Mouse (Mus musculus) kidney, postnatal 4 days (tissue): ENCODE results near the gene Psen2.

Experiments
- DNase-seq, 2 experiments: peaks; one replicate each; pipeline ENCODE4 v3.0.0; 2021; ENCODE audit warnings: mixed read lengths in 2 of 2

Gene Psen2

GRCm38 (mm10) chr1:180274725-180275308, 11.6 kb upstream of the Psen2 start:
- DNase-seq = no peak

GRCm38 (mm10) chr1:180269033-180269432, 5.8 kb upstream of the Psen2 start:
- DNase-seq = no peak

DNA sequence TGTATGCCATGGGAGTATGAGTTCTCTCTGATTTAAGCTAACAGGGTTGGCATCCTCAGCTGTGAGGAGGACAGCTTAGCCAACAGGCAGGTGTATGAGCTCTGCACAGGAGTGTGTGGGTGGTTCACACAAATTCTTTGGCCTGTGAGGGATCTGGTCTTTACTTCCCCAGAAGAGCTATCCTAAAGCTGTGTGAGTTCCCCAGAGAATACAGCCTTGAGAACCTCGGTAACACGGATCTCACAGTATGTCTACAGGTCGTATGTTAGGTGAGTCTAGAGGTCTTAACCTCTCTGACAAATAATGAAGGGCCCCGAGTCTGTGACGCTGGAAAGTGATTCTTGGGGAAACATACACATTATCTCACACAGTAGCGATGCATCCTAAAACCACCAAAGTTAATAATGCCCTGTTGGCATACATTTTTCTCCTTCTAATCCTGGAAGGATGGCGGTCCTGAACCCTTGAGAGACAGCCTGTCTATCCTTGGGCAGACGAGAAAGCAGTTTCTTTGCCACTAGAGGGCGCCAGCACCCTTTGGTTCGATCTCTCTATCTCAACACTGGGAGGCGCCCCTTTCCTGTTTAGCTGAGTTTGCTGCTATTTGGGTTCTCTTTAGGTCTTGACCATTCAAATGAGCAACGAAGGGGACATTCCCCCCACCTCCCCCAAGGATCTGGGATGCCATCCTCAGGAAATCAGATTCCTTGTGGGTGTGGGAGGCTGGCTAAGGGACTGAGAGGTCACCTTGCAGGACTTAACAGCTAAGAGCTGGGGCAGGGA, 5.2 kb upstream of the Psen2 start:
- DNase-seq = peak; percentile 95

- no peak for DNase-seq
These were observed 3.9 kb upstream of the Psen2 start for GRCm38 (mm10) chr1:180267151-180267550.

DNA sequence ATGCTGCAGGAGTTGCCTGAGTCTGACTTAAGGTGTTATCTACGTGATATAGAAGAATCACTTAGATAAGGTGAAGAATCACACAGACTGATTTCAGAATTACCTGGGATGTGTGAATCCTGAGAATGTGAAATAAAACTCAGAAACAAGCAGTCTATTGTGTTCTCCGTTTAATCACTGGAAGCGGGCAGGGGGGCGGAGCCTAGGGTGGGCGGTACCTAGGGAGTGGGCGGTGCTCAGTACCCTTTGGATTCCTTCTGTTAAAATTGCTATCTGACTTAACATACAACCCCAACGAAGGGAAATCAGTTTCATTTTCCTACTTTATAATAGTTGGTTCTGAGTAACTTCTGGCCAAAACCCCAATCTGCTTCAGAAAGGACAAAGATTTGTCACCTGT, 2.2 kb upstream of the Psen2 start:
- DNase-seq = peak; percentile 84 to 86

GRCm38 (mm10) chr1:180264851-180265250, 1.6 kb upstream of the Psen2 start:
- no peak for DNase-seq

- no peak for DNase-seq
These were observed 1.2 kb upstream of the Psen2 start for GRCm38 (mm10) chr1:180264389-180264788.

- DNase-seq = no peak
These were observed 1.2 kb downstream of the Psen2 start for GRCm38 (mm10) chr1:180261857-180262570.

DNA sequence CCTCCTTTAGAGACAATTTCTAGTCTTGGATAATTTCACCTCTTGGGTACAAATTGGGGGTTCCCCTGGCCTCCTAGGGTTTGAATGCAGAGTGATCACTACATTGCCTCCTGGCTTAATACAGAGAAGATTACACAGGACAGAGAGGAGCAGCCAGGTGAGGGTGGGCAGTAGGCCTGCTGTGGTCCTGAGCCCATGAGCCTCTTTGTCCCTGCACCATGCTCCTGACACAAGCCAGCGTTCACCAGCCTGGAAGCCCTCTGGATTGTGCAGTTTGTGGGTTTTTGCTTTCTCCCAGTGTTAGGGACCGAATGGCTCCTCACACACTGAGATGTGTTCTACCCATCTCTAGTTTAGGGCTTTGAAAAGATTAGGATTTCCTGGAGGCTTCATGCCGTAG, 1.8 kb downstream of the Psen2 start:
- no peak for DNase-seq

- DNase-seq = no peak
These were observed 2.4 kb downstream of the Psen2 start for GRCm38 (mm10) chr1:180260886-180261285.

DNA sequence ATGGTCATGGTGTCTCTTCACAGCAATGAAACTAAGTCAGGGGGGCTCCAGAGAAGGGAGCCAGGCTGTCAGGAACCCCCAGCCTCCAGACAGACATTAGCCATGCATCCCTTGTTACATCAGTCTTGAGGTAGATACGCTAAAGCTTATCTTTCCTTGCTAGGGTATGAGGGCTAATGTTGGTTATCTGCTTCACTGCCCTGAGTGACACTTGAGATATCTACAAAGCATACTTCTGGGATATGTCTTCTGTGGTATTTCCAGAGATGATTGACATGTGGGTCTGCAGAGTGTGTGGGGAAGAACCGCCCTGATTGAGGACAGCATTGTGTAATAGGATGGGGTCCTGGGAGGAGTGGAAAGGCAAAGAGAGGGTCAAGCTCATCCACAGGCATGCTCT, 3.5 kb downstream of the Psen2 start:
- no peak for DNase-seq

DNA sequence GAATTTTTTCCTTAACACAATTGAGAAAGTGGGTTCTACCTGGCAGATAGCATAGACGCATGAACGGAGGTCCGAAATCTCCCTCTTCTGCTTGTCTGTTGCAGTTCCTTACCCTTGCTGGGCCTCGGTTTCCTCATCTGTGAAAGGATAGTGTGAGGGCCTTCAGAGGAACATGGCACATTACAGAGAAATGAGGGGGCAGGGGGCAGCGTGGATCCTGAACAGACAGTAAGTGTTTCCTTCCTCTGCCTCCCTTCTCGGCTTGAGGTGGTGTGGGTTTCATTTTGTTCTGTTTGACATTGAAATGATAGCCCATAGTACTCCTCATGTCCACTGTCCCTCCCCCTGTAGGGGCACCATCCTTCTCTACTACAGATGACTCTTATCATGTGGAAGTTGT, 5.8 kb downstream of the Psen2 start:
- no peak for DNase-seq

DNA sequence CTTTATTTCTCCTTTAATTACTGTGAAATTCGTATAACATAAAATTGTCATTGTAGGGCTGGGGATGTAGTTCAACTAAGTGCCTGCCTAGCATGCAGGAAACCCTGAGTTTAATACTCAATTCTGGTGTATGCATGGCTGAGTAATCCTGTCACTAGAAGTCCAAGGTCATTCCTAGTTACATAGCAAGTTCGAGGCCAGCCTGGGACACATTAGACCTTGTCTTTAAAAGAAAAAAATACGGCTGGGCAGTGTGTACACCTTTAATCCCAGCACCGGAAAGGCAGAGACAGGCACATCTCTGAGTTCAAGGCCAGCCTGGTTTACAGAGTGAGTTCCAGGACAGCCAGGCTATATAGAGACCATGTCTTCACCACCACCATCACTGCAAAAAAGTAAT, 6.4 kb downstream of the Psen2 start:
- DNase-seq = no peak

DNA sequence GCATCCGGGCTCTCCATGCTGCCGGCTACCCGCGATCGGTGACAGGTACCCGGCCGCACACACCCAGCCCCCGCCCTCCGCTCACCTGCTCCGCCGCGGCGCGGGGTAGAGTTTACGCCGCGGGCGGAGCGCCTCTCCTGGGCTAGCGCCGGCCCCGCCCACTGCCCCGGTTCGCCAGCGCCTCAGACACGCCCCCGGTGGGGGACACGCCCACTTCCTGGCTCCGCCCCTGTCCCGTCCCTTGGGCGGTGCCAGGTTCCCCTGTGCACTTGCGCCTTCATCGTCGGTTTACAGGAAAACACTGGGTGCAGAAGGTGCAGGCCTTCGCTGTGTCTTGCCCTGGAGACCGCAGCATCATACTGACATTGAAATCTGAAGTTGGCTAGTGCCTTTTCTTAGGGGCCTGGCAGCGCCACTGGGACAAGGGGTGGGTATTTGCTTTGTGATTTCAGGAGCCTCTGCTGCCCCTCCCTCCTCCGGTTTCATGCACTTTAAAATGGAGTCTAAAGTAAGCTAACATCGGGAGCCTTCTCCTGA, 7.0 kb downstream of the Psen2 start:
- DNase-seq = peak; percentile 99

DNA sequence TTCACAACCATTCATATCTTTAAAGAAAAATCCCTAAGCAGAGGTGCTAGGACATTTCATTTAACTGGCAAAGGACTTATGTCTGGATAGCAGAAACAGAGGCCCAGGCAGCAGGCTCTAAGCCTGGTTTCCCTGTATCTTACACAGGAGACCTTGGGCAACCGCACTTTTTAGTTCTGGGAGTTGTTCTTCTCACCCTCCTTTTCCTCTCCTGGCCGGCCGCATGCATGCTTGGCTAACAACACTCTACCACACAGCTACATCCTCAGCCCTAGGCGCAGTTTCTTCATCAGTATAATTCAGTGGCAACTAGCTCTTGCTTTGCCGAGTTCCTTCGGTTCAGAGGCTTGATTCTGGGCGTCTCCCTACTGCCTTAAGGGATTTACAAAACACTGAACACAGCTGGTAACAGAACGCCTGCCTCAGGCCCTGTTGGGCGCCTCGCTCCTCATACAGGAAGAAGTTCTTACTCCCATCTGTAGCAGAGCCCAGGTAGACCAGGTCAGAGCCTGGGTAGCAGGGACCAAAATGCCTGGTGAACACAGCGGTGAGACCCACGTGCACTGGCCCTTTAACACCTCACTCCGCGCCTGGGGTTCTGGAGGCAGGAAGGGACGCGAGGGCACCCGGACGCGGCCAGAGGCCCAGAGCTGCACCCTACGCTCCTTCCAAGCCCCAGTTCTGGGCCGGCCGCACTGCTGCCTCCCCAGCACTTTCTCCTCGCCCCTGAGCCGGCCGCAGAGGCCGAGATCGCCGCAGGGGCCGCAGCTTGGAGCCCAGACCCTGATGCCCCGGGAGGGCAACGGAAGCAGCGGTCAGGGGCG, 7.7 kb downstream of the Psen2 start:
- DNase-seq = peak in 1 of 2 experiments; percentile 66

DNA sequence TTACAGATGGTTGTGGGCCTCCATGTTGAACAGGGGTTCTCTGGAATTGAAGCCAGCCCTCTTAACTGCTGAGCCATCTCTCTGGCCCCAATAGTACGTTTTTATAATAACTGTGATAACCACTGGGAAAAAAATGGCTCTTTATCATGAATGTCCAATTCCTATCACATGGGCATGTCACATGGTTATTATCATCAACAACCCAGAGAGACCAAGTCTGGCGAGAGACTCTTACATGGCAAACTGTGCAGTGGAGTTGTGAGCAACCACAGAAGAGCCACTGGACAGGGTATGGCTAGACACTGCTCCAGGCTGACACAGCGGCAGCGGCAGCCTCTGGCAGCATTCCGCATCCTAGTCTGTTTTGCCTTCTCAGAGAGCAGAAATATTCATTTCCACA, 8.9 kb downstream of the Psen2 start:
- DNase-seq = no peak

- no peak for DNase-seq
These were observed 10.5 kb downstream of the Psen2 start for GRCm38 (mm10) chr1:180252656-180253190.

- DNase-seq = no peak
These were observed 11.8 kb downstream of the Psen2 start for GRCm38 (mm10) chr1:180251176-180252048.

- no peak for DNase-seq
These were observed 12.8 kb downstream of the Psen2 start for GRCm38 (mm10) chr1:180250441-180250830.

GRCm38 (mm10) chr1:180249666-180250440, 13.4 kb downstream of the Psen2 start:
- DNase-seq = peak; percentile 77 to 83
